ENCODE assay signal across 9 mouse cellular contexts in genomic region chr7:34606729-34607128, GRCm38 (mm10). TPM values are rescaled to one million over a fixed set of nuclear protein-coding genes. Genes with fewer than 3 reads are reported as not detected.
DNase-seq lines count a peak whose midpoint lies in the region; ATAC-seq lines count a peak whose summit lies in the region.
"Had no signal": no experiment of that assay in that cellular context is flagged by ENCODE, and none has a peak within 500 bp of the region (broad histone marks: within the 10 kb centered on the region; RNA-seq: fewer than 3 reads in every experiment).

No protein-coding gene starts in this region.

- intact Hi-C loops in heart, postnatal 10 days (cut with DNase I) = no loop called here
- intact Hi-C loops in heart, postnatal 25 days (cut with DNase I) = no loop called here

- no peaks in the 10 kb centered on the region for H3K27me3 ChIP-seq in hindbrain, embryonic 12.5 days
- no peaks in the 10 kb centered on the region for H3K27me3 ChIP-seq in midbrain, embryonic 11.5 days (ENCODE audit: control insufficient read depth, insufficient read depth, low read length)
- H3K27me3 ChIP-seq in heart, embryonic 10.5 days (ENCODE audit: insufficient read depth, poor library complexity, severe bottlenecking) = no peaks in the 10 kb centered on the region
- H3K27me3 ChIP-seq: lung, embryonic 15.5 days had no signal

- DNase-seq in heart, postnatal 10 days = peak; percentile 35 to 53
- no peak for DNase-seq in heart, postnatal 25 days (ENCODE audit: low spot score)
- peak; percentile 72 for DNase-seq in embryo, embryonic 11 days
- DNase-seq in midbrain, embryonic 11.5 days (ENCODE audit: low spot score, missing footprints) = peak; percentile 81
- no peak for DNase-seq in spleen, postnatal 36 days (ENCODE audit: low spot score in 2 of 2)
- no peak for DNase-seq in heart, embryonic 10.5 days (ENCODE audit: low spot score)

- H3K36me3 ChIP-seq in hindbrain, embryonic 12.5 days = no peaks in the 10 kb centered on the region
- no peaks in the 10 kb centered on the region for H3K36me3 ChIP-seq in midbrain, embryonic 11.5 days (ENCODE audit: control insufficient read depth, insufficient read depth, low read length)
- no peaks in the 10 kb centered on the region for H3K36me3 ChIP-seq in heart, embryonic 10.5 days
- H3K36me3 ChIP-seq: lung, embryonic 15.5 days had no signal

- no peak overlapping the region for H3K4me3 ChIP-seq in hindbrain, embryonic 12.5 days
- H3K4me3 ChIP-seq in midbrain, embryonic 11.5 days (ENCODE audit: low read depth, low read length) = no peak overlapping the region
- H3K4me3 ChIP-seq in heart, embryonic 10.5 days = no peak overlapping the region
- H3K4me3 ChIP-seq: lung, embryonic 15.5 days had no signal

- peaks cover 32% of the 10 kb centered on the region for H3K4me1 ChIP-seq in hindbrain, embryonic 12.5 days
- H3K4me1 ChIP-seq in midbrain, embryonic 11.5 days (ENCODE audit: control insufficient read depth, insufficient read depth, low read length) = peaks cover 3% of the 10 kb centered on the region; the same call in 1 of the 2 replicates
- H3K4me1 ChIP-seq in heart, embryonic 10.5 days = peaks cover 5% of the 10 kb centered on the region; the same call in 1 of the 2 replicates

- peak; percentile 57 for ATAC-seq in hindbrain, embryonic 12.5 days (ENCODE audit: low FRiP score)
- ATAC-seq in midbrain, embryonic 11.5 days (ENCODE audit: low FRiP score) = peak; percentile 44; the same call in 1 of the 2 replicates
- no peak for ATAC-seq in erythroid progenitor cell, adult 5-6 weeks (replicated peaks; ENCODE audit: low FRiP score, poor library complexity, severe bottlenecking)

- H3K4me2 ChIP-seq in hindbrain, embryonic 12.5 days (replicated peaks) = peak overlapping the region; percentile 27
- H3K4me2 ChIP-seq in midbrain, embryonic 11.5 days = no peak overlapping the region
- H3K4me2 ChIP-seq: lung, embryonic 15.5 days had no signal

- peak overlapping the region; percentile 86 for H3K27ac ChIP-seq in hindbrain, embryonic 12.5 days
- no peak overlapping the region for H3K27ac ChIP-seq in midbrain, embryonic 11.5 days (ENCODE audit: low read depth, low read length)
- H3K27ac ChIP-seq in heart, embryonic 10.5 days = no peak overlapping the region
- H3K27ac ChIP-seq: lung, embryonic 15.5 days had no signal

- 11% methylated on average over 11 of the region's 11 CpGs for WGBS in hindbrain, embryonic 12.5 days
- 33% methylated on average over 11 of the region's 11 CpGs for WGBS in midbrain, embryonic 11.5 days
- 53% methylated on average over 11 of the region's 11 CpGs for WGBS in heart, embryonic 10.5 days

- H3K9me3 ChIP-seq in hindbrain, embryonic 12.5 days (replicated peaks) = no peaks in the 10 kb centered on the region
- no peaks in the 10 kb centered on the region for H3K9me3 ChIP-seq in midbrain, embryonic 11.5 days (ENCODE audit: control insufficient read depth, low read length)
- no peaks in the 10 kb centered on the region for H3K9me3 ChIP-seq in heart, embryonic 10.5 days
- H3K9me3 ChIP-seq: lung, embryonic 15.5 days had no signal

- no peak overlapping the region; the same call in 1 of the 2 replicates for H3K9ac ChIP-seq in hindbrain, embryonic 12.5 days
- no peak overlapping the region for H3K9ac ChIP-seq in midbrain, embryonic 11.5 days (ENCODE audit: low read length)
- H3K9ac ChIP-seq: lung, embryonic 15.5 days had no signal

RNA-seq across cellular contexts. Expression of gene Kctd15, which starts 49.8 kb away (rescaled TPM):
- total RNA-seq in heart, postnatal 10 days (2021) = 1 to 10 TPM; 4.2 to 5.8 TPM
- 1 to 10 TPM; 2.8 to 3.8 TPM for total RNA-seq in heart, postnatal 25 days (2021)
- 36.9 and 42.1 TPM in 2 replicates for polyA plus RNA-seq in hindbrain, embryonic 12.5 days (2016; fragmentation: Nextera tagmentation; extraction: Ambion mirVana)
- 13.6 and 15.9 TPM in 2 replicates for polyA plus RNA-seq in midbrain, embryonic 11.5 days (2014; fragmentation: Nextera tagmentation; extraction: Ambion mirVana)
- total RNA-seq in erythroid progenitor cell, adult 5-6 weeks (2015; ENCODE audit: low replicate concordance) = not detected in 2 replicates
- total RNA-seq in erythroid progenitor cell, adult 5-6 weeks (2017; ENCODE audit: low replicate concordance) = not detected in 2 replicates
- 15.3 and 25.5 TPM in 2 replicates for polyA plus RNA-seq in heart, embryonic 10.5 days (2016; fragmentation: Nextera tagmentation; extraction: Ambion mirVana)

Comparison
In these comparisons a context has a peak if more than half of its experiments do, and no peak if none do; other contexts are left out.
1. DNase-seq: peak in heart, postnatal 10 days (2 of 2), embryo, embryonic 11 days (single experiment) and midbrain, embryonic 11.5 days (single experiment); none in heart, postnatal 25 days (single experiment), spleen, postnatal 36 days (0 of 2) and heart, embryonic 10.5 days (single experiment).